Mouse (Mus musculus): ENCODE measurements around the gene Resf1. TPM values are rescaled to one million over a fixed set of nuclear protein-coding genes. Genes with fewer than 3 reads are reported as not detected.

The Resf1 gene
- polyA plus RNA-seq, 1 experiment = 90.4 TPM

- Histone ChIP-seq H3K36me3 (ENCODE audit: control insufficient read depth, insufficient read depth, low read length, poor library complexity, severe bottlenecking) (peaks cover 66% of the 10 kb centered on the region), H3K4me3 (ENCODE audit: low read depth, low read length) (no peak overlapping the region), H3K4me1 (ENCODE audit: control insufficient read depth, insufficient read depth, low read length) (no peaks in the 10 kb centered on the region), H3K9ac (ENCODE audit: low read depth, poor library complexity, severe bottlenecking) (no peak overlapping the region), H3K9me3 (replicated peaks; ENCODE audit: control insufficient read depth, insufficient read depth, low read length, poor library complexity, severe bottlenecking) (peaks cover 5% of the 10 kb centered on the region; the same call in 1 of the 2 replicates), H3K27me3 (ENCODE audit: control insufficient read depth, insufficient read depth, low read length, poor library complexity, severe bottlenecking) (no peaks in the 10 kb centered on the region), H3K27ac (ENCODE audit: insufficient read depth, low read length) (no peak overlapping the region)
- TF ChIP-seq EP300 (IDR thresholded peaks at IDR 0.05; ENCODE audit: insufficient read depth, low read depth, low read length) (no peak), CTCF (IDR thresholded peaks at IDR 0.05; ENCODE audit: low read depth, low read length) (no peak), POLR2A (IDR thresholded peaks at IDR 0.05; ENCODE audit: insufficient read depth, low read length) (no peak)
These were observed 5.7 kb downstream of the Resf1 start for GRCm38 (mm10) chr6:149314918-149315317.

- Histone ChIP-seq H3K9me3 (replicated peaks; ENCODE audit: control insufficient read depth, insufficient read depth, low read length, poor library complexity, severe bottlenecking) (peaks cover 17% of the 10 kb centered on the region), H3K36me3 (ENCODE audit: control insufficient read depth, insufficient read depth, low read length, poor library complexity, severe bottlenecking) (peaks cover 86% of the 10 kb centered on the region), H3K27ac (ENCODE audit: insufficient read depth, low read length) (no peak overlapping the region), H3K9ac (ENCODE audit: low read depth, poor library complexity, severe bottlenecking) (no peak overlapping the region), H3K4me1 (ENCODE audit: control insufficient read depth, insufficient read depth, low read length) (no peaks in the 10 kb centered on the region), H3K4me3 (ENCODE audit: low read depth, low read length) (no peak overlapping the region), H3K27me3 (ENCODE audit: control insufficient read depth, insufficient read depth, low read length, poor library complexity, severe bottlenecking) (no peaks in the 10 kb centered on the region)
- TF ChIP-seq CTCF (IDR thresholded peaks at IDR 0.05; ENCODE audit: low read depth, low read length) (no peak), EP300 (IDR thresholded peaks at IDR 0.05; ENCODE audit: insufficient read depth, low read depth, low read length) (no peak), POLR2A (IDR thresholded peaks at IDR 0.05; ENCODE audit: insufficient read depth, low read length) (no peak)
These were observed 14.5 kb downstream of the Resf1 start for GRCm38 (mm10) chr6:149323523-149324241.

- H3K9ac ChIP-seq (ENCODE audit: low read depth, poor library complexity, severe bottlenecking) = no peak overlapping the region
- H3K4me3 ChIP-seq (ENCODE audit: low read depth, low read length) = no peak overlapping the region
- no peak for TF ChIP-seq POLR2A (IDR thresholded peaks at IDR 0.05; ENCODE audit: insufficient read depth, low read length)
- H3K27me3 ChIP-seq (ENCODE audit: control insufficient read depth, insufficient read depth, low read length, poor library complexity, severe bottlenecking) = no peaks in the 10 kb centered on the region
- peaks cover 88% of the 10 kb centered on the region for H3K36me3 ChIP-seq (ENCODE audit: control insufficient read depth, insufficient read depth, low read length, poor library complexity, severe bottlenecking)
- H3K4me1 ChIP-seq (ENCODE audit: control insufficient read depth, insufficient read depth, low read length) = no peaks in the 10 kb centered on the region
- peaks cover 17% of the 10 kb centered on the region for H3K9me3 ChIP-seq (replicated peaks; ENCODE audit: control insufficient read depth, insufficient read depth, low read length, poor library complexity, severe bottlenecking)
- H3K27ac ChIP-seq (ENCODE audit: insufficient read depth, low read length) = no peak overlapping the region
These were observed 15.0 kb downstream of the Resf1 start for GRCm38 (mm10) chr6:149324242-149324633.

- Histone ChIP-seq H3K36me3 (ENCODE audit: control insufficient read depth, insufficient read depth, low read length, poor library complexity, severe bottlenecking) (peaks cover 89% of the 10 kb centered on the region), H3K9ac (ENCODE audit: low read depth, poor library complexity, severe bottlenecking) (no peak overlapping the region), H3K9me3 (replicated peaks; ENCODE audit: control insufficient read depth, insufficient read depth, low read length, poor library complexity, severe bottlenecking) (peaks cover 25% of the 10 kb centered on the region), H3K27me3 (ENCODE audit: control insufficient read depth, insufficient read depth, low read length, poor library complexity, severe bottlenecking) (no peaks in the 10 kb centered on the region), H3K4me3 (ENCODE audit: low read depth, low read length) (no peak overlapping the region), H3K27ac (ENCODE audit: insufficient read depth, low read length) (no peak overlapping the region), H3K4me1 (ENCODE audit: control insufficient read depth, insufficient read depth, low read length) (no peaks in the 10 kb centered on the region)
- TF ChIP-seq CTCF (IDR thresholded peaks at IDR 0.05; ENCODE audit: low read depth, low read length) (no peak), EP300 (IDR thresholded peaks at IDR 0.05; ENCODE audit: insufficient read depth, low read depth, low read length) (no peak), POLR2A (IDR thresholded peaks at IDR 0.05; ENCODE audit: insufficient read depth, low read length) (no peak)
These were observed 19.9 kb downstream of the Resf1 start for GRCm38 (mm10) chr6:149329071-149329470.

GRCm38 (mm10) chr6:149330332-149330731 is 21.1 kb downstream of the Resf1 start:
- Histone ChIP-seq H3K9ac (ENCODE audit: low read depth, poor library complexity, severe bottlenecking) (no peak overlapping the region), H3K4me3 (ENCODE audit: low read depth, low read length) (no peak overlapping the region), H3K36me3 (ENCODE audit: control insufficient read depth, insufficient read depth, low read length, poor library complexity, severe bottlenecking) (peaks cover 89% of the 10 kb centered on the region)

GRCm38 (mm10) chr6:149333036-149333435 is 23.8 kb downstream of the Resf1 start:
- H3K4me3 ChIP-seq (ENCODE audit: low read depth, low read length) = no peak overlapping the region
- peaks cover 81% of the 10 kb centered on the region for H3K36me3 ChIP-seq (ENCODE audit: control insufficient read depth, insufficient read depth, low read length, poor library complexity, severe bottlenecking)
- H3K9ac ChIP-seq (ENCODE audit: low read depth, poor library complexity, severe bottlenecking) = no peak overlapping the region
- H3K9me3 ChIP-seq (replicated peaks; ENCODE audit: control insufficient read depth, insufficient read depth, low read length, poor library complexity, severe bottlenecking) = peaks cover 37% of the 10 kb centered on the region
- no peak overlapping the region for H3K27ac ChIP-seq (ENCODE audit: insufficient read depth, low read length)
- no peaks in the 10 kb centered on the region for H3K4me1 ChIP-seq (ENCODE audit: control insufficient read depth, insufficient read depth, low read length)
- H3K27me3 ChIP-seq (ENCODE audit: control insufficient read depth, insufficient read depth, low read length, poor library complexity, severe bottlenecking) = no peaks in the 10 kb centered on the region
- no peak for TF ChIP-seq CTCF (IDR thresholded peaks at IDR 0.05; ENCODE audit: low read depth, low read length)
- no peak for TF ChIP-seq POLR2A (IDR thresholded peaks at IDR 0.05; ENCODE audit: insufficient read depth, low read length)
- TF ChIP-seq EP300 (IDR thresholded peaks at IDR 0.05; ENCODE audit: insufficient read depth, low read depth, low read length) = no peak

More at GRCm38 (mm10) chr6:149330332-149330731, 21.1 kb downstream of the Resf1 start:
- no peak for TF ChIP-seq CTCF (IDR thresholded peaks at IDR 0.05; ENCODE audit: low read depth, low read length)
- TF ChIP-seq EP300 (IDR thresholded peaks at IDR 0.05; ENCODE audit: insufficient read depth, low read depth, low read length) = no peak
- no peak for TF ChIP-seq POLR2A (IDR thresholded peaks at IDR 0.05; ENCODE audit: insufficient read depth, low read length)
- H3K4me1 ChIP-seq (ENCODE audit: control insufficient read depth, insufficient read depth, low read length) = no peaks in the 10 kb centered on the region
- H3K27ac ChIP-seq (ENCODE audit: insufficient read depth, low read length) = no peak overlapping the region
- H3K9me3 ChIP-seq (replicated peaks; ENCODE audit: control insufficient read depth, insufficient read depth, low read length, poor library complexity, severe bottlenecking) = peaks cover 33% of the 10 kb centered on the region
- no peaks in the 10 kb centered on the region for H3K27me3 ChIP-seq (ENCODE audit: control insufficient read depth, insufficient read depth, low read length, poor library complexity, severe bottlenecking)
